Mouse (Mus musculus): Measurements from ENCODE around the gene Tmem256. TPM values are rescaled to one million over a fixed set of nuclear protein-coding genes. Genes with fewer than 3 reads are reported as not detected.
"Not testable (repeated sequence)": the region's sequence is repeated elsewhere in the genome, so short reads cannot be mapped to it uniquely, and the experiment has no call there.

The Tmem256 gene
- polyA plus RNA-seq, 1 experiment from 2014 or later = 412 TPM

DNA sequence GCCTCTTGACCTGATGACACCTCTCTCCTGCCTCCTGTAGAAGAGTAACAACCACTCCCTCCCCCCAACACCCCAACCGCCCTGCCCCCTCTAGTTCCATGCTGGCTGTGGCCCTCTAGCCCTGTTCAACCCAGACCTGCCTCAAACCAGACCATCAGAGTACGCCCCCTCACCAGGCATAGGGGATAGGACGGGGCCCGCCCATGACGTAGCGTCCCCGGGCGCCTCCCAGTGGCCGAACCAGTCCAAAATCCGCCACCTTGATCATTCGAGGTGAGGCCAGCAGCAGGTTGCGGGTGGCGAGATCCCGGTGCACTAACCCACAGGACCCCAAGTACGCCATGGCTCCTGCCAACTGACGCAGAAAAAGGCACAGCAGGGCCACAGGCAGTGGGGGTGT lies 17.0 kb downstream of the Tmem256 start:
- Histone ChIP-seq H3K9ac (replicated peaks) (no peak overlapping the region; the same call in 1 of the 2 replicates), H3K4me3 (ENCODE audit: low read depth, low read length) (no peak overlapping the region), H3K27me3 (ENCODE audit: insufficient read depth, low read length) (peaks cover 5% of the 10 kb centered on the region; the same call in 1 of the 2 replicates), H3K36me3 (replicated peaks; ENCODE audit: insufficient read depth, low read length) (peaks cover 19% of the 10 kb centered on the region), H3K27ac (ENCODE audit: low read depth) (peak overlapping the region; percentile 84; the same call in 1 of the 2 replicates), H3K9me3 (ENCODE audit: low read length) (no peaks in the 10 kb centered on the region), H3K4me1 (ENCODE audit: insufficient read depth) (peaks cover 49% of the 10 kb centered on the region), H3K4me2 (ENCODE audit: low read depth, low read length) (peak overlapping the region; percentile 45)
- WGBS (ENCODE audit: insufficient replicate concordance) = 34% methylated on average over 16 of the region's 16 CpGs
- TF ChIP-seq EP300 (IDR thresholded peaks at IDR 0.05; ENCODE audit: low read depth) (no peak), CTCF (IDR thresholded peaks at IDR 0.05; ENCODE audit: low read depth) (peak; percentile 83)
- ATAC-seq = peak; percentile 17; the same call in 1 of the 2 replicates
- peak; percentile 71 for DNase-seq

DNA sequence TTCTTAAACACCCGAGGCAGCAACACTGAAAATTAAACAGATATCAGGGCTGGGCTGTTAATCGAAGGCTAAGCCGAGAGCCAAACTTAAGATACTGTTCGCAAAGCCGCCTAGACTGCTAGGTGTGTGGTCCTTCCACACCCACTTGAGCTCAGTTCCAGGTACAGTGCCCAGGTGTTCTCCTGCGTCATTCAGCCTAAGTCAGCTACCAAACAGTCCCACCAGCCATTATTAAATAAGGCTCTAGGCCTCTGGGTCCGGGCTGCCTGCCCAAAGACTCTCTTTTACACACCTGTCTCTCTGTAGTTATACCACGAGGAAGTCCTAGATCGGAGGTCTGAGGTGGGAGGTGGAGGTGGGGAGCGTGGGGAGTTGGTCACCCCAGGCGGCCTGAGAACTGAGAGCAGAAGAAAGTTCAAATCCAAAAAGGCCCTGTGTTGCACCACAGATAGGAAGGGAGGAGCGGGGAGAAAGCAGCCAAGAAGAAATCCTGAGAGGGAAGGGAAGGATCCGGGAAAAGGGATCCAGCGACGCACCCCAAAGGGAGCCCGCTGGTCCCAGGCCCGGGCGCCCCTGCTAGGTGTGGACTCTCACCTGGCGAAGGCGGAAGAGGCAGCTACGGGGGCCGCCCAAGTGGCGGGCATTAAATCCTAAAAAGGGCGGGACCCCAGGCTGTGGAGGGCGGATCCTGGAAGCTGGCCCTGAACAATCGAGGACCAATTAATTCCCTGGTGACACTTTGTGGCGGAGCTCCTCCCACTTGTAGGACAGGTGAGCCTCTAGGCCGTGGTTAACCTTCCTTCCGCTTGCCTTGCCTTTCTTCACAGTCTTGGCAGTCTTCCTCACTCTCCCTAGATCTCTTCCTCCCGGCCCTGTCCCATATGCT lies 20.0 kb downstream of the Tmem256 start, which contains the start of gene Tnk1:
Gene Tnk1 (minus strand): TSS at position 618 of the 886 bp plus-strand sequence.
- no peaks in the 10 kb centered on the region for H3K9me3 ChIP-seq (ENCODE audit: low read length)
- no peak within 1 kb of the TSS for H3K9ac ChIP-seq (replicated peaks)
- no peak for TF ChIP-seq EP300 (IDR thresholded peaks at IDR 0.05; ENCODE audit: low read depth)
- no peak for TF ChIP-seq CTCF (IDR thresholded peaks at IDR 0.05; ENCODE audit: low read depth)
- peaks cover 24% of the 10 kb centered on the region for H3K4me1 ChIP-seq (ENCODE audit: insufficient read depth)
- H3K4me3 ChIP-seq (ENCODE audit: low read depth, low read length) = no peak within 1 kb of the TSS
- DNase-seq (peak; percentile 17), ATAC-seq (no peak)
- WGBS (ENCODE audit: insufficient replicate concordance) = 42% methylated on average over 30 of the region's 30 CpGs
- 0 out of 2 replicates have a peak within 1 kb of the TSS, but pooled peaks have one; percentile 3 for H3K4me2 ChIP-seq (ENCODE audit: low read depth, low read length)
- no peaks in the 10 kb centered on the region for H3K36me3 ChIP-seq (replicated peaks; ENCODE audit: insufficient read depth, low read length)
- H3K27ac ChIP-seq (ENCODE audit: low read depth) = no peak within 1 kb of the TSS
- peaks cover 5% of the 10 kb centered on the region; the same call in 1 of the 2 replicates for H3K27me3 ChIP-seq (ENCODE audit: insufficient read depth, low read length)

DNA sequence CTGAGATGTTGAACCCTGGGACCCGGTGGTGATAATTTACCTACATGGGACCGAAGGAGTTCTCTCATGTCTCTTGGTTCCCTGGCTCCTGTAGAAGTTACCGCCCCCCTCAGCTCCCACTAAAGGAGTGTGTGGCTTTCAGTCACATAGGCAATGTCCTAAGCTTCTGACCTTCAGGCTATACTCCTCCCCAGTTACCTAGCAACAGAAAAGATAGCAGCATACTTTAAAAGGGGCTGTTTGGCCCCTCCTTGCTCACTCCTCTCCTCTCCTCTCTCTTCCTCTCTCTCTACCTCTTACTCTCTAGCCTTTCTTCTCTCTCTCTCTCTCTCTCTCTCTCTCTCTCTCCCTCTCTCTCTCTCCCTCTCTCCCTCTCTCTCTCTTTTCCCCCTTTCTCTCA lies 25.4 kb downstream of the Tmem256 start:
- not testable (repeated sequence) for DNase-seq; H3K9ac ChIP-seq (replicated peaks); H3K9me3 ChIP-seq (ENCODE audit: low read length); H3K4me3 ChIP-seq (ENCODE audit: low read depth, low read length); H3K4me2 ChIP-seq (ENCODE audit: low read depth, low read length); ATAC-seq; H3K27me3 ChIP-seq (ENCODE audit: insufficient read depth, low read length); H3K36me3 ChIP-seq (replicated peaks; ENCODE audit: insufficient read depth, low read length); H3K27ac ChIP-seq (ENCODE audit: low read depth)
- peaks cover 10% of the 10 kb centered on the region for H3K4me1 ChIP-seq (ENCODE audit: insufficient read depth)
- WGBS (ENCODE audit: insufficient replicate concordance) = 67% methylated on average over 3 of the region's 3 CpGs

DNA sequence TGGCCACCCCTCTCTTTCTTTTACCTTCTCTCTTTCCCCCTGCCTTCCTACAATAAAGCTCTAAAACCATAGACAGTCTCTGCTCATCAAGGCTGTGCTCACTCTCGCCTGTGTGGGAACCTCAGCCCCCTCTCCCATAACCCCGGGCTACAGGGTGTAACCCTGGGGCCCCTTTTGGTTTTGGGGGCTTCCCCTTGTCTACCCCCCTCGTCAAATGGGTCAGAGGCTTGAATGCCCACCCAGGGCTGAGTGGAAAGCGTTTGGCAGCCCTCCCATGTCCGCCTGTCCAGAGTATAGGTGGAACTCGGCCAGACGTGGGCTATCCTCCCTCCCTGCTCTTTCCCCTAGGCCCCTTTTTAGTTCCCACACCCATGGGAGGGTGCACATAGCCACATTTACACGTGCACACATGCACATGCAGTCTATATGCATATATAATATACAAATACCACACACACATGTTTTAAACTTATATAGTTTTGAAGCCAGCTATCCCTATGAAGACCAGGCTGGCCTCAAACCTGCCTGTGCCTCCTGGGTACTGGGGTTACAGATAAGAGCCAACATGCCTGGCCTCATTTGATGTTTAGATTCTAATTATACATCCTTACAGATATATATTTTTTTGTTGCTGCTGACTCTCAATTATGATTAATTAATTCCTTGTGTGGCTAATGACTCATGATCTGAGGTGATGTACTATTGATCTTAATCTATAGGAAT lies 26.0 kb downstream of the Tmem256 start:
- no peaks in the 10 kb centered on the region for H3K27me3 ChIP-seq (ENCODE audit: insufficient read depth, low read length)
- no peak overlapping the region for H3K27ac ChIP-seq (ENCODE audit: low read depth)
- H3K9me3 ChIP-seq (ENCODE audit: low read length) = no peaks in the 10 kb centered on the region
- ATAC-seq (no peak), DNase-seq (no peak)
- no peak overlapping the region for H3K4me3 ChIP-seq (ENCODE audit: low read depth, low read length)
- H3K4me2 ChIP-seq (ENCODE audit: low read depth, low read length) = 0 out of 2 replicates have a peak overlapping the region, but pooled peaks have one; percentile 7
- no peak for TF ChIP-seq EP300 (IDR thresholded peaks at IDR 0.05; ENCODE audit: low read depth)
- TF ChIP-seq CTCF (IDR thresholded peaks at IDR 0.05; ENCODE audit: low read depth) = no peak
- WGBS (ENCODE audit: insufficient replicate concordance) = 36% methylated on average over 8 of the region's 8 CpGs
- peaks cover 10% of the 10 kb centered on the region for H3K4me1 ChIP-seq (ENCODE audit: insufficient read depth)
- H3K9ac ChIP-seq (replicated peaks) = 0 out of 2 replicates have a peak overlapping the region, but pooled peaks have one; percentile 21
- no peaks in the 10 kb centered on the region for H3K36me3 ChIP-seq (replicated peaks; ENCODE audit: insufficient read depth, low read length)

DNA sequence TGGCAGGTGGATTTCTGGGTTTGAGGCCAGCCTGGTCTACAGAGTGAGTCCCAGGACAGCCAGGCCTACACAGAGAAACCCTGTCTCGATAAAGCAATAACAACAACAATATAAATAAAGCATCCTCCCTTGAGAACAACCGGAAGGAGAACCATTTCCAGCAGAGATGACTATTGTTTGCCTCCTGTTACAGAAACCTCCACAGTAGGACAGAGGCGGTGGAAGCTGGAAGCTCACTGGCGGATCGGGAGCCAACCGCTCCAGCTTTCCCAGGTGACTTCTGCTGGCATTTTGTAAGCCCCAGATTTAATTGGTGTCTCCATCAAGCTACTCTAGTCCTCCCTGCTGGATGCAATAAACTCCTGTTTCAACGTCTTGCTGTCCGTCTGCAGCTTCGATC lies 27.2 kb downstream of the Tmem256 start:
- Histone ChIP-seq H3K9ac (replicated peaks) (no peak overlapping the region), H3K4me1 (ENCODE audit: insufficient read depth) (peaks cover 10% of the 10 kb centered on the region), H3K4me3 (ENCODE audit: low read depth, low read length) (no peak overlapping the region), H3K36me3 (replicated peaks; ENCODE audit: insufficient read depth, low read length) (no peaks in the 10 kb centered on the region), H3K27ac (ENCODE audit: low read depth) (no peak overlapping the region), H3K9me3 (ENCODE audit: low read length) (no peaks in the 10 kb centered on the region), H3K4me2 (ENCODE audit: low read depth, low read length) (no peak overlapping the region), H3K27me3 (ENCODE audit: insufficient read depth, low read length) (no peaks in the 10 kb centered on the region)
- TF ChIP-seq EP300 (IDR thresholded peaks at IDR 0.05; ENCODE audit: low read depth) (no peak), CTCF (IDR thresholded peaks at IDR 0.05; ENCODE audit: low read depth) (no peak)
- no peak for ATAC-seq
- WGBS (ENCODE audit: insufficient replicate concordance) = 88% methylated on average over 9 of the region's 9 CpGs
- DNase-seq = no peak

DNA sequence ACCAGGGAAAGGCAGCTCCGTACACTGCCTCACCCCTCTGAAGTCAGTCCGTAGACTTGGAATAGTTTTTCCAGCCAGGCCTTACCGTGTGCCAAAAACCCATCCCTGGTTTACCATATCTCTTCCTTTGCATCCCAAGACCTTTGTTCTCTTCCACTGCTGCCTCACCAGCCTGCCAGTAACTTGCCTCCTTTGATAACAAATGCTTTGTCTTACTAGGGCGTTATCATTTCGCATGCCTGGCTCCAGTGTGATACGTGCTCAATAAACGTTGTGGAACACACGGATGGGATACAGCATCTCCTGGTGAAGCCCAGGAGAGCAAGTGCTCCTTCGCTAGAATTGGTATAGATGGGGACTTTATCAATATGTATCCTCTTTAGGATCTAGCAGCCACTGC lies 29.0 kb downstream of the Tmem256 start:
- no peaks in the 10 kb centered on the region for H3K36me3 ChIP-seq (replicated peaks; ENCODE audit: insufficient read depth, low read length)
- H3K4me2 ChIP-seq (ENCODE audit: low read depth, low read length) = no peak overlapping the region
- no peak overlapping the region for H3K27ac ChIP-seq (ENCODE audit: low read depth)
- peaks cover 10% of the 10 kb centered on the region for H3K4me1 ChIP-seq (ENCODE audit: insufficient read depth)
- H3K27me3 ChIP-seq (ENCODE audit: insufficient read depth, low read length) = no peaks in the 10 kb centered on the region
- no peak overlapping the region for H3K4me3 ChIP-seq (ENCODE audit: low read depth, low read length)
- TF ChIP-seq CTCF (IDR thresholded peaks at IDR 0.05; ENCODE audit: low read depth) (no peak), EP300 (IDR thresholded peaks at IDR 0.05; ENCODE audit: low read depth) (no peak)
- no peak for ATAC-seq
- no peaks in the 10 kb centered on the region for H3K9me3 ChIP-seq (ENCODE audit: low read length)
- DNase-seq = no peak
- no peak overlapping the region for H3K9ac ChIP-seq (replicated peaks)
- 43% methylated on average over 9 of the region's 9 CpGs for WGBS (ENCODE audit: insufficient replicate concordance)

Measured in liver, postnatal 0 days (tissue).